Mouse (Mus musculus): ENCODE measurements around the gene Galnt17.

The Galnt17 gene

DNA sequence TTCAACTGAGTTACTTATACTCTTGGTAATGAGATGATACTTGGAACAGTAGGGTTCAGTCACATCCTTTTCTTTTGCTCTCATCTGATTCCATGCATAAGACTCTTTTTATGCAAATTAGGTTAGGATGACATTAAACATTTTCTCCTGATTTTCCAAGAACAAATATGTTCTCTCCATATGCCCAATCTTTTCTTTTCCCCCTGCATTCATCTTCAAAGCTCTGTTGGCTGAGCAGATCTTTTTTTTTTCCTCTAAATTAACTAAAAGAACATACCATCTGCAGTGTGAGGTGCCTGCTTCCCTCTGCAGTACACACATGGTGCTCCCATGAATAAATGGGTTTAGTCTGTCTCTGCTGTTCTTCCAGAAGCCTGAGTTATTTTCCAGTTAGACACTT, 173.5 kb downstream of the Galnt17 start:
- no peak for DNase-seq (ENCODE audit: low spot score in 2 of 2)

DNA sequence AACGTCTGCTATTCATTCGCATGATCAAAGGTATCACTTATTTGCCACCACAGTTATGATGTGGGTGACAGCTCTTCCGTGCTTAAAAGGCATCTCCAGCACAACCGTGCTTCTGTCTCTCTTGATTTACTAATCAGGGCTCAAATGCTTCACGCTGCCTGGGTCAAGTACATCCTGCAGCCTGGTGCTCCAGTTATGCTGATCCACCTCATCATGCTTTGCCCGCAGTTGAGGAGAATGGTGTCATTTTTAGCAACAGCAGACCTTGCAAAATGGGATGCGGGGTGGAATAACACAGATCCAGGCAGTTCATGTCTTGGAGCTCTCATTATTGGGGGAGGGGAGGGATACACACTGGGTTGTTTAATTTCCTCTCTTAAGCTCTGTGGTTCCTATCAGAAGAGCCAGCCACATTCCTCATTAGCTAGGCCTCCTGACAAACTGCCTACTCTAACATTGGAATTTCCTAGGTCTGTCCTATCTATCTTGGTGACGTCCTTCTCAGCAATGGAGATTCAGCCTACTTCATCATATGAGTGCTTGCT, 187.9 kb downstream of the Galnt17 start:
- DNase-seq (ENCODE audit: low spot score in 2 of 2) = no peak

DNA sequence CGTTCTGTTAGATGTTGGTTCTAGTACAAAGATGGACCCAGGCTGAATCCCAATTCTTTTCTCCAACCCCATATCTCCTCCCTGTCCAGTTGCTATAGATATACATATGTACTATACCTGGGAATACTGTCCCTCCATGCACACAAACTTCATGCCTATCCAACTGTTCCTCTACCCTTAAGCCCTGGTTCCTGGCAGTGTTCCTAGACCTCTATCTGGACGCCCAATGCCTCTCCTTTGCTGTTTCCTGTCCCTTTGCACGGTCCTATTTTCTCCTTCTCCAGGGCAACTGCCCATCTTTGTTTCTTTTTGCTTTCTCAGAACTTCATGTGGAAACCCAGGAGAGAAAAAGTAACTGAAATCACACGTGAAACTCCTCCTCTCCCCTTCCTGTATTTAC, 188.4 kb downstream of the Galnt17 start:
- DNase-seq (ENCODE audit: low spot score in 2 of 2) = no peak

DNA sequence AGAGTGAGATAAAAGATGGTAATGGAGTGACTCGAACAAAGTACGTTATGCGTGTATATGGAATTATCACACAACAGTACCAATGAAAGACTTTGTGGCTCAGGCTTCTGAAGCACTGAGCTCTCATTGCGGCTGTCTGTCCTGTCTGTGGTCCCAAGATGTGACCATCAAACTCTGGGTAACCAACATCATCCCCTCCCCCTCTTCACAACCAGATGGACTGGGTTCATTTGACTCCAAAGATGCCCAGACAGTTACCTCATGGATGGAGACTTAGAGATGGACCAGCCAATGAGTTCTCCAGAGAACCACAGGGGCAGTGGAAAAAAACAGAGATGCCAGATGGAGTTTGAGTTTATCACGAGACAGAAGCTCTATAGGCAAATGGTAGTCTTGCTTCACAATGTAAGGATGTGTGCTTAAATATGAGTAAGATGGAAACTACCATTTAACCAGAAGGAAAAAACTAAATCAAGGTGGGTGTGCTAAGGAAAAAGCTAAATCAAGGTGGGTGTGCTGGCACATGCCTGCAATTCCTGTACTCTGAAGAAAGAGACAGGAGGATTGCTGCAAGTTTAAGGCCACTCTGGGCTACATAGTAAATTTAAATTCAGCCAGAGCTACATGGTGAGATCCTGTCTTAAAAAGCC, 190.8 kb downstream of the Galnt17 start:
- no peak for DNase-seq (ENCODE audit: low spot score in 2 of 2)

DNA sequence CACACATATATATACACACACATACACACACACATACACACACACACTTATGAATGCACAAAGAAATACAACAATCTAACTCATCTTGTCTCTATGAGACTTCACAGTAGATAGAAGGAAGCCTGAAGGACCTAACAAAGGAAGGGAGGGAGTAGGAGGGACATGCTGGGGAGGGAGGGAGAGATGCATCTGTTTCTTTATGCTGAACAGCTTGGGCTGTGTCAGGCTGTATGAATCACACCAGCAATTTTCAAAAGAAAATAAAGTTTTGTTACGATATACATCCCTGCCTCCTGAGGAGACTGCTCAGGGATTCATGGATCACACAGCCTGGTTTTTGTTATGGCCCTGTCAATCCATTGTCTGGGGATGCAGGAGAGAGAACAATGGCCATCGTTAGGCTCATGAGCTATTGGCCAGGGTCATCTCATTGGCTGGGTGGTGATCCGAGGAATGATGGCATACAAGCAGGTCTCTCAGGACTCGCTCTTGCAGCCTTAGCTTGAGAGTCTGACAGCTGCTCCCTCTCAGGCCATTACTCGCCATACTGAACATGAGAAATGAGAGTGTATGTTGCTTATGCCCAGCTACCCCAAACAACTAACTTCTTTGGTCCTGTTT, 194.3 kb downstream of the Galnt17 start:
- DNase-seq (ENCODE audit: low spot score in 2 of 2) = no peak

DNA sequence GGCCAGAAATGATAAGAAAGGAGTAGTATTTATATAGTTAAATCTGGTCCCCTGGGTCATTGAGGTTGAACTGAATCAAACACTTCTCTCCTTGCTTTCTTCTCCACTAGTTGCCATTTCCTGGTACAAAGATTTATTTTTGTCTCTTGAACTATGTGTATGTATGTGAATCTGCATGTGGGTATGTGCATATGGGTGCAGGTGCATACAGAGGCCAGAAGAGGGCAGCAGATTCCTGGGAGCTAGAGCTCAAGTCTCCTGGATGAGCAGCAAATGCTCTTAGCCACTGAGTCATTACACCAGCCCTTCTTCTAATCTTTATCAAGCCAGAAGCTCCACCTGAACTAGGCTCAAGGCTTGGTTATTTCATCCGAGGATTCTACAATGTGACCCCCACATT, 201.1 kb downstream of the Galnt17 start:
- DNase-seq (ENCODE audit: low spot score in 2 of 2) = no peak

DNA sequence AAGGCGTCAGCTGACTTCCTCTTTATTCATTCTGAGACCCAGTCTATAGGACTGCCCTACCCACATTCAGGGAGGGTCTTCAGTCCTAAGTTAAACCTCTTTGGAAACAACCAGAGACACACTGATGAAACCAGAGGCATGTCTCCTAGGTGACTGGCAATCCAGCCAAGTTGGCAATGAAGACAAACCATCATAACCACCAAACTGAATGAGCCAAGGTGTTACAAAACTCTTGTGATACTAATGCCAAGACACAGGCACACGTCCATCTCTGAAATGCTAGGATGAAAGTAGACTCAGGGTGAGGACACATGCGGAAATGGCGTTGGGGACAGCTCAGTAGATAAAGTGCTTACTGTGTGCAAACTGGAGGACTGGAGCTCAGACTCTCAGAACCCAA, 211.5 kb downstream of the Galnt17 start:
- no peak for DNase-seq (ENCODE audit: low spot score in 2 of 2)

DNA sequence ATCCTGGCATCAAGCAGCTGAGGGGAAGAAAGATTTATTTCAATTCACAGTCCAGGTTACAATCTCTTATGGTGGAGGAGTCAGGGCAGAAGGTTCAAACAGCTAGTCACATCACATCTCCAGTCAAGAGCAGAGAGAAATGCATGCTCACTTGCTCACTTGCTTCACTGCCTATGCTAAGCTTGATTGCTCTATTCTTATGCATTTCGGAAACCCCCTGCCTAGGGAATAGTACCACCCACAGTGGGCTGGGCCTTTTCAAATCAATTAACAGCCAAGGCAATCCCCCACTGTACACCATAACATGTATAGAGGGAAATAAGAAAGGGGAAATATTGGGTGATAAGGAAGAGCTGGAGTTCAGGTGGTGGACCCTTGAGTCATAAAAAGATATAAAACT, 212.7 kb downstream of the Galnt17 start:
- no peak for DNase-seq (ENCODE audit: low spot score in 2 of 2)

DNA sequence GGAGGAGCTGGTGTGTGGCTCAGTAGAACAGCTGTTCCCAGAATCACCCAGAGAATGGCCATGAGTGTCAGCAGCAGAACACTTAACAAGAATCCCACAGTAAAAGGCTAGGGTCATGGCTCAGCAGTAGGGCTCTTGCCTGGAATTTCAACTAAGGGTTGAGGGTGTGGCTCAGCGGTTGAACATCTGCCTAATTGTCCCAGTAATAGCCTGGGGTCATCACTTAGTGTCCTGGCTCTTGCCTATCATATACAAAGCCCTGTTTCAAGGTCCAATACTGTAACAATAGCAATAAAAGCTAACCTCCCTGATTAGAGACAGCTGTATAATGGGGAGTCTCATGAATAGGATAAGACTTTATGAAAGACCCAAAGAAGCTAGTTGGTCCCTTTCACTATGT, 213.5 kb downstream of the Galnt17 start:
- DNase-seq (ENCODE audit: low spot score in 2 of 2) = no peak

DNA sequence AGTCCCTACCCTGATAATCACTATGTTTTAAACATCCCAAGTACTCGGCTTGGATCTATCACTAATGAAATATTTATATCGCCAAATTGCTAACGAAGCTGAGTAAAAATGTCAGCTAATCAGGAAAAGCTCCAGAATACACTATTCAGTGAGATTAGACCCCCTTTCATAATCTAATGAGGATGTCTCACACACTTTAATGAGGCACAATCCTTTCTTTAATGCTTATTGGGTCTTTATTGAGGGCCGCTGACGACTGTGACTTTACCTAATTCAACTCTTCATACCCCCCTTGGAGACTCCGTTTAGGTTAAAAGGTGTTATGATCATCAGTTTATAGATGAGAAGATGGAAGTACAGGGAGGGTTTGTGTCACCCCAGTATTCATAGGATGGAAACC, 214.2 kb downstream of the Galnt17 start:
- no peak for DNase-seq (ENCODE audit: low spot score in 2 of 2)

DNA sequence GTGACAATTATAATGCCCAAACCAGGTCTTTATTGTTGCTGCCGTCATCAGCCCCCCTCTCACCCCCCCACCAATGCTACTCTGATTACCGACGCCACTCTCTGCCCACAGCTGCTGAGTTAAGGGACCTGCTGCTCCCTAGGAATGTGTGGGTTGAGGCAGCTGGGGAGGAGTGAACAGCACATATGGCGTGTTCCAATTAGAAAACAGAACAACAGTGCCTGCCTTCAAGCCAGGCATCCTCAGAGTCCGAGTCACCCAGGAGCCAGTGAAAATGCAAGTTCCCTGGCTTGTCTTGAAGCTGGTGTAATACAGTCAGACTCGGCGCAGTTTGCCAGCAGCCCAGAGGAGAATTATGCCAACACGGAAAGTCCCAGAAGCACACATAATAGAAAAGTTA, 218.4 kb downstream of the Galnt17 start:
- DNase-seq (ENCODE audit: low spot score in 2 of 2) = no peak

DNA sequence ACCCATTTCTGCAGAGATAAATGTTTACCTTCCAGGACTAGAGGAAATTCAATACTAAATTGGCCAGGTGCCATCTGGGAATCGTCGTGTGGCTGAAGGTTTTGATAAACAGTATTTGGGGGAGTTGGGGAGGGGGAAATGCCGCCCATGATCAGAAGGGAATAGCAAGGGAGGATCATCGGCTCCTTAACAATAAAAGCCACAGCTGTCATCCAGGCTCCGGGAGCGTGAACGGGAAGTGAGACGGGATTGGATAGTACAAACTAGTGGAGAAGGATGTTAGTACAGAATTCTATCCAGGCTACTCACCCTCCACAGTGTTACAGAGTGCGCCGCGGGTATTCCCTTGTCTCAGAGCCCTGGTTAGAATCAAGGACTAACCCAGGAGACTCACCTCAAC, 219.4 kb downstream of the Galnt17 start:
- DNase-seq (ENCODE audit: low spot score in 2 of 2) = no peak

DNA sequence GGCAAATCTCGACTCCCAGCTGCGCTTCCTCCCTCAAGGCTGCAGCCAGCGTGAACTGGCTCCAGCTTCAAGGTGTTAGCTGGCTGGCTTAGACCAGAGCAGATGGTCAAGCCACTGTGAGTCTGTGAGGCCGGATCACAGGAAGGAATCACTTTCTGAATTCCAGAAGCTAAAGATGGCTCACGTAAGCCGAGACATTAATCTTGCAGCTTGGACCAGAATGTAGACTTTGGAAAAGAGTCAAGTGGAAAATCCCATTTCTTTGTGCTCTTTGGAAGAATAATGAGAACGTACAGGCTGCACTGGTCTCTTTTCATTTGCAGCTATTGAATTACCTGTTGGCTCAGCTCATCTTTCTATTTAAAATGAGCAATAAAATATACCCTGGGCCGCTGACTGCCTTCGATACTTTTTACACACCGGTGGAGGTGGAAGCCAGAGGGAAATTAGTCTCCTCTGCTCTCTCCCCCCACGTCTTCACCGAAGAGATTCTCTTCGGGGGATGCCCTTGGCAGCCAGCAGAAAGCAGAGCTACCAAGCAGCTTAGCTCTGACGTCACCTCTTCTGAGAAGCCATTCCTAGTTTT, 225.1 kb downstream of the Galnt17 start:
- no peak for DNase-seq (ENCODE audit: low spot score in 2 of 2)

DNA sequence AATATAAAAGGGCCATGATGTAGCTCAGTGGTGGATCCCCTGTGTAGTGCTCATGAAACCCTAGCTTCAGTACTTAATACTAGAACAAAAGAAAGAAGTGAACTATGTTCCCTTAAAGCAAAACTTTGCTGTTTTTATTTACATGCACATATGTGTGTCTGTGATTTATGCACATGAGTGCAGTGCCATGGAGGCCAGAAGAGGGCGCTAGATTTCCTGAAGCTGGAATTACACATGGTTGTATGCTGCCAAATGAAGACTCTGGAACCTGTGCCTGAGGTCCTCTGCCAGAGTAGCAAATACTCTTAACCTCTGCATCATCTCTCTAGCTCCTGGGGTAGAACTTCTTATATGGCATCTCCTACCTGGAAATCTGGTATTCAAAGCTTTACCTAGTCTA, 230.6 kb downstream of the Galnt17 start:
- DNase-seq (ENCODE audit: low spot score in 2 of 2) = no peak

DNA sequence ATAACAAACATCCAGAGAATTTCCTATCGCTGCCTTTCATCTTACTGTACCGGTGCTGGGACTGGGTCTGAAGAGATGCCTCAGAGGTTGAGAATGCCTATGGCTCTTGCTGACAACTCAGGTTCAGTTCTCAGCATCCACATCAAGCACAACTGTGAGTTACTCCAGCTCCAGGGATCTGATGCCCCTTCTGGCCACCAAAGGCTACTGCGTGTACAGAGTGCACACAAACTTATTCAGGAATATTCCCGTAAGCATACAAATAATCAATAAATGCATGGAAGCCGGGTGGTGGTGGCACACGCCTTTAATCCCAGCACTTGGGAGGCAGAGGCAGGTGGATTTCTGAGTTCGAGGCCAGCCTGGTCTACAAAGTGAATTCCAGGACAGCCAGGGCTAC, 232.5 kb downstream of the Galnt17 start:
- DNase-seq (ENCODE audit: low spot score in 2 of 2) = no peak

DNA sequence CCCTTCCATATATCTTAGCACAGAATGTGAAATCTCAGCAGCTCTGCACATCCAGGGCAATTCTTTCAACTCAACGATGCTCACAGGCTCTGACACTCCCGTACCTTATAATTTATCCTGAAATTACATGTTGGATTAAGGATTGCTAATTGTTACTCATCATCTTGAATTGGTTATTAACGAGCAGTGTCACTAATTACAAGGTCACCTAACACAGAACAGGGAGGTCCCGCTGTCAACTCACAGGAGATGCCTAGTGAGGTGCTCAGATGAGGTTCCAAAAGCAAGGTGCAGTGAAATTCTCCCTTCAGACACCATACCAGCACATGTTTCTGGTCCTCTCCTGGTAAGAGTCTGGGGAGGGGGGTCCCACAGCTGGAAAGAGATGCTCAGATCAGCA, 234.0 kb downstream of the Galnt17 start:
- DNase-seq (ENCODE audit: low spot score in 2 of 2) = no peak

DNA sequence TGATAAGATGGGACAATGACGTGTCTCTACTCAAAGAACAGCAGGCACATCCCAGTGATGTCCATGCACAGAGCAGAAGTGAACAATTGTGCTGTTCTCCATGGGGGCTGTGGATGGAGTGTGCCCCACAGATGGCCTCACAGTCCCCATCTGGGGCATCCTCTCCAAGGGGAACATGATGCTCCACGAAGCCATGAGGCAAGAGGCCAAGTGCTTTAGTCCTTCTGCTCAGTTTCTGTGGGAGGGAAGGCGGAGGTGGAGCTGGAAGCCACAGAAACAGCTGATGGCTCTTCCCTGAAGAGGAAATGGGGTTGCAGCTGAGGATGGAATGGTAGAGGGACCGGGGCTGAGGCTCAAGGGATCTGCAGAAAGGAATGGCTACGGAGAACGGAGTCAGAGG, 243.1 kb downstream of the Galnt17 start:
- no peak for DNase-seq (ENCODE audit: low spot score in 2 of 2)

DNA sequence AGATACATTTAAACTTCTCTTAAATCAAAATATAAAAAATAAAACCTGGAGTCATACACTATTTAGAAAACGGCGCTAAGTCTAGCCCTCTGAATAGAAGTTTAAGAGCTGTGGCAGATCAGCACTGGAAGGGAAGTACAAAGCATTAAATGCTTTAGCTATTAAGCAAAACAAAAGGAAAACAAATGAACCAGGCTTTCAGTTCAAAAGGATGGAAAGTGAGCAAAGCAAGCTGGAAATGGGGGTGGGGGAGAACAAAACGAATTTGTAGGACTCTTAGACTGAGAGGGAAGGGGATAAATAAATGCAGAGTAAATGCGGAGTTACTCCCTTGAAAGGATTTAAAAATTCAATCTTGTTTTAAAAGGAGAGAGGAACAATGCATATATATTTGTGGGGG, 259.8 kb downstream of the Galnt17 start:
- DNase-seq (ENCODE audit: low spot score in 2 of 2) = no peak

DNA sequence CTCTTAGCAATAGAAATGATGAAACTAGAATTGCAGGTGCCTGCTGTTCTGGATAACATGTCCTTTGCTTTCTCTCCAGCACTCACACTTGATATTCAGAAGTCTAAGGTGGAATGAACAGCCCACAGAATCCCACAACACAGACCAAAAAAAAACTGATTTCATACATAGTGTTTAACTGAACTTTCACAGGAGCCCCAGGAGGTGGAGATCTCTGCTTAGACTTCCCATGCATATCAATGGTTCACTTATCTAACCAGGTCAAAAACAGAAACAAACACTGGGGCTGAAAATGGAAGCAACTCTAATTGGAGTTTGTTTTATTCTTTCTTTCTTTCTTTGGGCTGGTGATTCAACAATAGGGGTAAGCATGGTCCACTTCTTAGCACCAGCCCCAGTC, 265.2 kb downstream of the Galnt17 start:
- DNase-seq (ENCODE audit: low spot score in 2 of 2) = no peak

DNA sequence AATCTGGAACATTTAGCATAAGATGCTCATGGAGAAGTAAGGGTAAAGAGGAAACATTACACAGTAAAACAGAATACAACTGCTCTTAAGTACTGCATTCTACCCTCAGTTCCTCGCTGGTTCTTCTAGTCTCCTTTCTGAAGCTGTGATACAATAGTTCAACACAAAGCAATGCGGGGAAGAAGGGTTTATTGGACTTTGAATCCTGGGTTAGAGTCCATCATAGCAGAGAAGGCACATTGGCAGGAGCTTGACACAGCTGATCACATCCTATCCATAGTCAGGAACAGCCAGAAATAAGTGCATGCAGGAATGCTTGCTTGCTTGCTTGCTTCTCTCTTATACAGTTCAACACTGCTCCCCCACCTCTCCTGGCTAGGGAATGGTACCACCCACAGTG, 267.9 kb downstream of the Galnt17 start:
- DNase-seq (ENCODE audit: low spot score in 2 of 2) = no peak

DNA sequence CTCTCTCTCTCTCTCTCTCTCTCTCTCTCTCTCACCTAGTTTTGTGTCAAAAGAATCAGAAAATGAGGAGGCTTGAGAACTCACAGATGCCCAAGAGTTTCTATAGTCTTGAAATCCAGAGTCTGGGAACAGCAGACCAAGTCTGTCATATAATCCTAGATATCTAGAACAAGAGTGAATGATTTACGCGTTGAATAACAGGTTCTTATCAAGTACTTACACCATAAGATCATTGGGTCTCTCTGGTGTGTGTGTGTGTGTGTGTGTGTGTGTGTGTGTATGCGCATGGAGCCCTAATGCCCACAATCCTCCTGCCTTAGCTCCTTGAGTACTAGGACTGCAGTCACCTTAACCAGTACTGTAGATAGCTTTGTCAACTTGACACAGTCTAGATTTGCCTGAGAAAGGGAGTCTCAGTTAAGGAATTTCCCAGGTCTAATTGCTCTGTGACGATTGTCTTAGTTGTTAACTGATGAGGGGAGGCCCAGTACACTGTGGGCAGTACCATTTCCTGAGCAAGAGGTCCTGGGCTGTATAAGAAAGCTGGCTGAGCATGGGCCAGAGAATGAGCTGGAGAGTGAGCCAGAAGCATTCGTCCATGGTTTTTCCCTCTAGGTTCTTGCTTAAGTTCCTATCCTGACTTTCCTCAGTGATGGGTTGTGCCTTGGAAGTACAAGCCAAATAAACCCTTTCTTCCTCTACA, 268.5 kb downstream of the Galnt17 start:
- DNase-seq (ENCODE audit: low spot score in 2 of 2) = no peak

DNA sequence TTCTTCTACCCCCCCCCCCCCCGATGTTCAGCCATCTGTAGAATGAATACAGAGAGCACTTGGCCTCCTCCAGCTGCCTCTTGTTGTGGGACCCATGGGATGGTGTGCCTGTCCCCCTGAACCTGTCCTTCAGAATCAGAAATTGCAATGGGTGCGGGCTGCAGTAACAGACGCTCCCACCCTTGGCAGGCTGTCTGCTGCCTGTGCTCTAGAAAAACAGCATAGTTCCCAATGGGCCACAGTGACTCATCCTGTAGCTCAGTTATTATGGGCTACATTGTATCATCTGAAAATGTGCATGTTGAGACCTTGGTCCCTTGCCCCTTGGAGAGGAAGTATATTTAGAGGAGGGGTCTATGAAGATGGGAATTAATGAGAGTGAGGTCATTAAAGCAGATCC, 283.8 kb downstream of the Galnt17 start:
- no peak for DNase-seq (ENCODE audit: low spot score in 2 of 2)

Data from spleen, postnatal 36 days (tissue).